Mouse (Mus musculus): ENCODE measurements around the gene Ankrd33. TPM values are rescaled to one million over a fixed set of nuclear protein-coding genes. Genes with fewer than 3 reads are reported as not detected.

Gene Ankrd33
- polyA plus RNA-seq, 1 experiment from 2014 or later, result not detected

DNA sequence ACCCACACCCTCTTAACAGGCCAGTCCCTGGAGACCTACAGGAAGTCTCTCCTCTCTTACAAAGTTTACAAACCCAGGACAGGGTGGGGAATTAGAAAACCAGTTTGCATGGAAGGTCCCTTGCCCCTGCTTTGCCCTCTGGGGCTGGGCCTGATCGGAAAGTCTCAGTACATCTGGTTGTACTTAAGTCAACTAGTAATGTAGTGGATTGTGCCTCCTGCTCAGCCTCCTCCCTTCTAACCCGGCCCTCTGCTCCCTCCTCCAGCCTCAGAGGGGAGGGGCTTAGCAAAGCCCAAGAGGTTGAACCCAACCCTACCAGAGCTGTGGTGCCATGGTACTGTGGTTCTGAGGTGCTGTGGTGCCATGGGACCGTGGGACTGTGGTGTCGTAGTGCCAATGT lies 33.3 kb upstream of the Ankrd33 start:
- Histone ChIP-seq H3K4me1 (ENCODE audit: control insufficient read depth, insufficient read depth, low read depth, low read length) (peaks cover 10% of the 10 kb centered on the region), H3K9me3 (ENCODE audit: control insufficient read depth, low read length) (no peaks in the 10 kb centered on the region), H3K27me3 (replicated peaks; ENCODE audit: control insufficient read depth, insufficient read depth, low read length) (no peaks in the 10 kb centered on the region), H3K4me3 (ENCODE audit: low read length) (no peak overlapping the region), H3K36me3 (ENCODE audit: control insufficient read depth, insufficient read depth, low read length) (no peaks in the 10 kb centered on the region), H3K9ac (ENCODE audit: low read depth, low read length) (no peak overlapping the region), H3K27ac (ENCODE audit: low read depth, low read length) (no peak overlapping the region), H3K4me2 (ENCODE audit: low read length) (no peak overlapping the region)
- 68% methylated on average over 4 of the region's 4 CpGs for WGBS
- ATAC-seq, result no peak

- WGBS, result 86% methylated on average over 10 of the region's 10 CpGs
- H3K4me2 ChIP-seq (ENCODE audit: low read length), result no peak overlapping the region
- H3K27ac ChIP-seq (ENCODE audit: low read depth, low read length), result no peak overlapping the region
- no peaks in the 10 kb centered on the region for H3K27me3 ChIP-seq (replicated peaks; ENCODE audit: control insufficient read depth, insufficient read depth, low read length)
- no peaks in the 10 kb centered on the region for H3K36me3 ChIP-seq (ENCODE audit: control insufficient read depth, insufficient read depth, low read length)
- H3K9ac ChIP-seq (ENCODE audit: low read depth, low read length), result no peak overlapping the region
- peaks cover 3% of the 10 kb centered on the region; the same call in 1 of the 2 replicates for H3K4me1 ChIP-seq (ENCODE audit: control insufficient read depth, insufficient read depth, low read depth, low read length)
- H3K9me3 ChIP-seq (ENCODE audit: control insufficient read depth, low read length), result no peaks in the 10 kb centered on the region
- no peak overlapping the region for H3K4me3 ChIP-seq (ENCODE audit: low read length)
- ATAC-seq, result no peak
Observed at GRCm38 (mm10) chr15:101084499-101084898, 31.1 kb upstream of the Ankrd33 start.

DNA sequence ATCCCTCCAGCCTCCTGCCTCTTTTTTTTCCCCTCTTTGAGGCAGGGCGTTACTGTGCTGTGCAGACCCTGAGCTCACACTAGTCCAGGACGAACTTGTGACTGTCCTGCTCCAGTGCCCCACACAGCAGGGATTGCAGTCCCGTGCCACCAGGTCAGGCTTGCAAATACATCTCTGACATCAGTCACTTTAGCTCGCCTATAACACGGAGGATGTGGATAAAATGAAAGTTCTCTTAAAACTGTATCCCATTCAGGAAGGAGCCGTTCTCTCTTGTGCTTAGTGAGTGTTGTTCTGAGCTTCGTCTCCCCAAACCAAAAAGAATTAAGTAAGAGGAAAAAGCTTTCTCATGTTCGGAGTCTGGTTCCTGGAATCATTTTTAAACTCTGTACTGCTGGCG lies 29.1 kb upstream of the Ankrd33 start:
- 73% methylated on average over 9 of the region's 9 CpGs for WGBS
- H3K27me3 ChIP-seq (replicated peaks; ENCODE audit: control insufficient read depth, insufficient read depth, low read length), result no peaks in the 10 kb centered on the region
- no peaks in the 10 kb centered on the region for H3K36me3 ChIP-seq (ENCODE audit: control insufficient read depth, insufficient read depth, low read length)
- H3K4me1 ChIP-seq (ENCODE audit: control insufficient read depth, insufficient read depth, low read depth, low read length), result peaks cover 3% of the 10 kb centered on the region; the same call in 1 of the 2 replicates
- no peaks in the 10 kb centered on the region for H3K9me3 ChIP-seq (ENCODE audit: control insufficient read depth, low read length)
- H3K4me2 ChIP-seq (ENCODE audit: low read length), result no peak overlapping the region
- H3K9ac ChIP-seq (ENCODE audit: low read depth, low read length), result no peak overlapping the region
- no peak for ATAC-seq
- H3K27ac ChIP-seq (ENCODE audit: low read depth, low read length), result no peak overlapping the region
- no peak overlapping the region for H3K4me3 ChIP-seq (ENCODE audit: low read length)

DNA sequence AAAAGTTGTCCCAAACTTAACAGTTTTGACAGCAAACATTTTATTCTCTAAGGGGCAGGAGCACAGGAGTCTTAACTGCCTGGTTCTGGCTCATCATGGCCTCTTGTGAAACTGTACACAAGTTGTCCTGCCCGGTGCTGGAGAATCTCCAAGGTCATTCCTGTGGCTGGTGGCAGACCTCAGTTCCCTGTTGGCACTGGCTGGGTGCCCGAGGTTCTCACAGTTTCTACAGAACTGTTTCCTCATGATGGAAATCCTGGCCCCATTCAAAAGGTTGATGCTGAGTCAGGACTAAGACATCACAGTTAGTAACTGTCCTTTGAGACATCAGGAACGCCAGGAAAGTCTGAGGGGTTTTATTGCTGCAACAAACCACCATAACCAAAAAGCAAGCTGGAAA lies 28.6 kb upstream of the Ankrd33 start:
- Histone ChIP-seq H3K4me1 (ENCODE audit: control insufficient read depth, insufficient read depth, low read depth, low read length) (peaks cover 3% of the 10 kb centered on the region; the same call in 1 of the 2 replicates), H3K27ac (ENCODE audit: low read depth, low read length) (no peak overlapping the region), H3K9ac (ENCODE audit: low read depth, low read length) (no peak overlapping the region), H3K4me3 (ENCODE audit: low read length) (no peak overlapping the region), H3K36me3 (ENCODE audit: control insufficient read depth, insufficient read depth, low read length) (no peaks in the 10 kb centered on the region), H3K27me3 (replicated peaks; ENCODE audit: control insufficient read depth, insufficient read depth, low read length) (no peaks in the 10 kb centered on the region), H3K4me2 (ENCODE audit: low read length) (no peak overlapping the region), H3K9me3 (ENCODE audit: control insufficient read depth, low read length) (no peaks in the 10 kb centered on the region)
- no peak for ATAC-seq
- 66% methylated on average over 3 of the region's 3 CpGs for WGBS

- Histone ChIP-seq H3K9ac (ENCODE audit: low read depth, low read length) (no peak overlapping the region), H3K36me3 (ENCODE audit: control insufficient read depth, insufficient read depth, low read length) (no peaks in the 10 kb centered on the region), H3K27ac (ENCODE audit: low read depth, low read length) (no peak overlapping the region), H3K4me2 (ENCODE audit: low read length) (no peak overlapping the region), H3K9me3 (ENCODE audit: control insufficient read depth, low read length) (no peaks in the 10 kb centered on the region), H3K27me3 (replicated peaks; ENCODE audit: control insufficient read depth, insufficient read depth, low read length) (no peaks in the 10 kb centered on the region), H3K4me3 (ENCODE audit: low read length) (no peak overlapping the region), H3K4me1 (ENCODE audit: control insufficient read depth, insufficient read depth, low read depth, low read length) (peaks cover 13% of the 10 kb centered on the region)
- 37% methylated on average over 4 of the region's 4 CpGs for WGBS
- no peak for ATAC-seq
Observed at GRCm38 (mm10) chr15:101088291-101088690, 27.3 kb upstream of the Ankrd33 start.

GRCm38 (mm10) chr15:101091551-101091950 lies 24.0 kb upstream of the Ankrd33 start:
- H3K27ac ChIP-seq (ENCODE audit: low read depth, low read length), result no peak overlapping the region
- 96% methylated on average over 8 of the region's 8 CpGs for WGBS
- H3K9ac ChIP-seq (ENCODE audit: low read depth, low read length), result no peak overlapping the region
- peaks cover 16% of the 10 kb centered on the region for H3K4me1 ChIP-seq (ENCODE audit: control insufficient read depth, insufficient read depth, low read depth, low read length)
- no peak overlapping the region for H3K4me3 ChIP-seq (ENCODE audit: low read length)
- H3K9me3 ChIP-seq (ENCODE audit: control insufficient read depth, low read length), result no peaks in the 10 kb centered on the region
- no peaks in the 10 kb centered on the region for H3K36me3 ChIP-seq (ENCODE audit: control insufficient read depth, insufficient read depth, low read length)
- H3K4me2 ChIP-seq (ENCODE audit: low read length), result no peak overlapping the region
- ATAC-seq, result no peak
- H3K27me3 ChIP-seq (replicated peaks; ENCODE audit: control insufficient read depth, insufficient read depth, low read length), result no peaks in the 10 kb centered on the region

GRCm38 (mm10) chr15:101092121-101092828 lies 23.3 kb upstream of the Ankrd33 start:
- ATAC-seq, result 0 out of 2 replicates have a peak, but pooled peaks have one; percentile 2
- Histone ChIP-seq H3K4me1 (ENCODE audit: control insufficient read depth, insufficient read depth, low read depth, low read length) (peaks cover 16% of the 10 kb centered on the region), H3K9me3 (ENCODE audit: control insufficient read depth, low read length) (no peaks in the 10 kb centered on the region), H3K9ac (ENCODE audit: low read depth, low read length) (peak overlapping the region; percentile 17; the same call in 1 of the 2 replicates), H3K36me3 (ENCODE audit: control insufficient read depth, insufficient read depth, low read length) (no peaks in the 10 kb centered on the region), H3K27me3 (replicated peaks; ENCODE audit: control insufficient read depth, insufficient read depth, low read length) (no peaks in the 10 kb centered on the region), H3K4me2 (ENCODE audit: low read length) (no peak overlapping the region), H3K27ac (ENCODE audit: low read depth, low read length) (peak overlapping the region; percentile 64), H3K4me3 (ENCODE audit: low read length) (no peak overlapping the region)
- 30% methylated on average over 14 of the region's 14 CpGs for WGBS

GRCm38 (mm10) chr15:101092829-101093648 lies 22.5 kb upstream of the Ankrd33 start:
- no peaks in the 10 kb centered on the region for H3K27me3 ChIP-seq (replicated peaks; ENCODE audit: control insufficient read depth, insufficient read depth, low read length)
- no peaks in the 10 kb centered on the region for H3K9me3 ChIP-seq (ENCODE audit: control insufficient read depth, low read length)
- 0 out of 2 replicates have a peak overlapping the region, but pooled peaks have one; percentile 11 for H3K9ac ChIP-seq (ENCODE audit: low read depth, low read length)
- peaks cover 18% of the 10 kb centered on the region for H3K4me1 ChIP-seq (ENCODE audit: control insufficient read depth, insufficient read depth, low read depth, low read length)
- H3K4me3 ChIP-seq (ENCODE audit: low read length), result no peak overlapping the region
- H3K27ac ChIP-seq (ENCODE audit: low read depth, low read length), result peak overlapping the region; percentile 64
- no peaks in the 10 kb centered on the region for H3K36me3 ChIP-seq (ENCODE audit: control insufficient read depth, insufficient read depth, low read length)
- ATAC-seq, result peak; percentile 84
- peak overlapping the region; percentile 31 for H3K4me2 ChIP-seq (ENCODE audit: low read length)
- WGBS, result 11% methylated on average over 25 of the region's 25 CpGs

- Histone ChIP-seq H3K9ac (ENCODE audit: low read depth, low read length) (no peak overlapping the region), H3K4me1 (ENCODE audit: control insufficient read depth, insufficient read depth, low read depth, low read length) (peaks cover 20% of the 10 kb centered on the region), H3K27me3 (replicated peaks; ENCODE audit: control insufficient read depth, insufficient read depth, low read length) (no peaks in the 10 kb centered on the region), H3K4me3 (ENCODE audit: low read length) (no peak overlapping the region), H3K36me3 (ENCODE audit: control insufficient read depth, insufficient read depth, low read length) (no peaks in the 10 kb centered on the region), H3K27ac (ENCODE audit: low read depth, low read length) (no peak overlapping the region), H3K9me3 (ENCODE audit: control insufficient read depth, low read length) (no peaks in the 10 kb centered on the region), H3K4me2 (ENCODE audit: low read length) (no peak overlapping the region)
- ATAC-seq, result no peak
- 47% methylated on average over 6 of the region's 6 CpGs for WGBS
Observed at GRCm38 (mm10) chr15:101093988-101094387, 21.6 kb upstream of the Ankrd33 start.

Data from hindbrain, embryonic 16.5 days (tissue).